Comparison of ENCODE assay signal across 22 mouse cellular contexts in the genomic region with DNA sequence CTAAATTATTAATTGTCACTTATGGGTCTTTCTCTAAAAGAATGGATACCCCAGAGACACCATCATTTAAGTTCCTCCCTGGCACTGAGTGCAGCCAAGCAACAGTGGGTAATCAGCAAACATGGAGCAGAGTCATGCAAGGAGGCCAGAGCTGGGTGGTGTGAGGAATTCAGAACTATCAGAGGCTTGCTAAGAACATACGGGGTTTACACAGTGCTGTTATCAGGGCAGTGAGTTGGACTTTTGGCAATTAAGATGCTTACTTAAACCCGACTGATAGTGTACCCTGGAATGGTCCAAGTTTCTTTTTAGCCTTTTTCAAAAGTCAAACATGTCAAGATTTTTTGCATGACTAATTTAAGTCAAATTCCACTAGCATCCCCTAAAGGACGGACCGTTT.
A peak's percentile ranks its signal among the peaks of the same experiment; 100 is the strongest.
DNase-seq lines count a peak whose midpoint lies in the region; ATAC-seq and TF ChIP-seq lines count a peak whose summit lies in the region.
"Had no signal": no experiment of that assay in that cellular context is flagged by ENCODE, and none has a peak within 500 bp of the region (broad histone marks: within the 10 kb centered on the region; RNA-seq: fewer than 3 reads in every experiment).

No protein-coding gene starts in this region.

- H3K27me3 ChIP-seq in heart, embryonic 15.5 days = no peaks in the 10 kb centered on the region
- no peaks in the 10 kb centered on the region for H3K27me3 ChIP-seq in heart, adult 2 months (ENCODE audit: control insufficient read depth, insufficient read depth, low read length)
- no peaks in the 10 kb centered on the region for H3K27me3 ChIP-seq in stomach, embryonic 14.5 days (ENCODE audit: control insufficient read depth, insufficient read depth, low read length)
- H3K27me3 ChIP-seq: embryonic facial prominence, embryonic 15.5 days; limb, embryonic 13.5 days; neural tube, embryonic 12.5 days had no signal

- H3K9ac ChIP-seq in heart, embryonic 15.5 days = no peak overlapping the region
- no peak overlapping the region for H3K9ac ChIP-seq in heart, adult 2 months (ENCODE audit: low read depth, low read length)
- no peak overlapping the region for H3K9ac ChIP-seq in stomach, embryonic 14.5 days (replicated peaks; ENCODE audit: low read depth, low read length)
- H3K9ac ChIP-seq: embryonic facial prominence, embryonic 15.5 days; limb, embryonic 13.5 days; liver, embryonic 14.5 days; neural tube, embryonic 12.5 days had no signal

- intact Hi-C loops in heart, adult 2 months (cut with DNase I) = no loop called here
- intact Hi-C loops in heart, postnatal 10 days (cut with DNase I) = no loop called here

- no peaks in the 10 kb centered on the region for H3K9me3 ChIP-seq in heart, embryonic 15.5 days (replicated peaks)
- no peaks in the 10 kb centered on the region for H3K9me3 ChIP-seq in stomach, embryonic 14.5 days (ENCODE audit: control insufficient read depth, low read depth, low read length)
- H3K9me3 ChIP-seq: embryonic facial prominence, embryonic 15.5 days; limb, embryonic 13.5 days; neural tube, embryonic 12.5 days had no signal

- 32% methylated on average over 4 of the region's 4 CpGs for WGBS in heart, embryonic 15.5 days
- 26% methylated on average over 4 of the region's 4 CpGs for WGBS in heart, adult 2 months
- 27% methylated on average over 4 of the region's 4 CpGs for WGBS in lung, adult 2 months
- 39% methylated on average over 4 of the region's 4 CpGs for WGBS in stomach, embryonic 14.5 days

- H3K4me3 ChIP-seq in heart, embryonic 15.5 days = no peak overlapping the region
- H3K4me3 ChIP-seq in heart, adult 2 months = no peak overlapping the region
- no peak overlapping the region for H3K4me3 ChIP-seq in lung, adult 2 months (replicated peaks; ENCODE audit: extremely low read depth, low read depth, low read length)
- no peak overlapping the region for H3K4me3 ChIP-seq in stomach, embryonic 14.5 days (ENCODE audit: low read depth, low read length)
- H3K4me3 ChIP-seq: embryonic facial prominence, embryonic 15.5 days; layer of hippocampus, adult 2 months; limb, embryonic 13.5 days; neural tube, embryonic 12.5 days had no signal

- TF ChIP-seq POLR2A in heart, adult 2 months (IDR thresholded peaks at IDR 0.05; ENCODE audit: insufficient read depth, low read depth, low read length) = no peak
- TF ChIP-seq POLR2A in lung, adult 2 months (IDR thresholded peaks at IDR 0.05; ENCODE audit: borderline replicate concordance, extremely low read depth, low read depth, low read length) = no peak

- ATAC-seq in heart, embryonic 15.5 days (replicated peaks; ENCODE audit: insufficient number of reproducible peaks, insufficient read depth, low FRiP score, low read depth) = peak; percentile 64
- ATAC-seq in stomach, embryonic 14.5 days (ENCODE audit: insufficient number of reproducible peaks, insufficient read depth, low FRiP score, low read depth) = peak; percentile 81; the same call in 1 of the 2 replicates
- ATAC-seq: forebrain, embryonic 16.5 days had no signal

- H3K36me3 ChIP-seq in heart, embryonic 15.5 days = no peaks in the 10 kb centered on the region
- H3K36me3 ChIP-seq in heart, adult 2 months (ENCODE audit: control insufficient read depth, insufficient read depth, low read length) = no peaks in the 10 kb centered on the region
- no peaks in the 10 kb centered on the region for H3K36me3 ChIP-seq in stomach, embryonic 14.5 days (ENCODE audit: control insufficient read depth, insufficient read depth, low read length)
- H3K36me3 ChIP-seq: embryonic facial prominence, embryonic 15.5 days; limb, embryonic 13.5 days; neural tube, embryonic 12.5 days had no signal

- H3K79me2 ChIP-seq in heart, adult 2 months (replicated peaks; ENCODE audit: control insufficient read depth, insufficient read depth, low read length) = no peaks in the 10 kb centered on the region

- H3K27ac ChIP-seq in heart, embryonic 15.5 days = peak overlapping the region; percentile 43; the same call in 1 of the 2 replicates
- H3K27ac ChIP-seq in heart, adult 2 months = no peak overlapping the region
- H3K27ac ChIP-seq in stomach, embryonic 14.5 days (ENCODE audit: low read length) = no peak overlapping the region
- H3K27ac ChIP-seq: embryonic facial prominence, embryonic 15.5 days; layer of hippocampus, adult 2 months; limb, embryonic 13.5 days; liver, embryonic 14.5 days; neural tube, embryonic 12.5 days had no signal

- no peak for DNase-seq in heart, adult 2 months
- peak; percentile 25 for DNase-seq in lung, postnatal 36 days
- DNase-seq in lung, adult 2 months = no peak
- peak; percentile 21 to 26 for DNase-seq in heart, postnatal 10 days
- DNase-seq in right cerebral cortex, adult 2 months (ENCODE audit: low spot score in 2 of 2) = no peak
- DNase-seq: adrenal gland, postnatal 36 days; cerebellum, adult 18-20 months; cerebellum, postnatal 25 days; embryo, embryonic 11 days; gastrocnemius, postnatal 25 days; kidney, adult 8-10 months; kidney, postnatal 14 days; layer of hippocampus, postnatal 36 days; right cerebral cortex, postnatal 14 days had no signal

- no peak for TF ChIP-seq CTCF in heart, adult 2 months (IDR thresholded peaks at IDR 0.05)
- TF ChIP-seq CTCF in lung, adult 2 months (IDR thresholded peaks at IDR 0.05; ENCODE audit: insufficient read depth, low read length) = no peak

- TF ChIP-seq EP300 in heart, adult 2 months (IDR thresholded peaks at IDR 0.05; ENCODE audit: insufficient read depth, low read depth, low read length) = no peak

- H3K4me1 ChIP-seq in heart, embryonic 15.5 days (replicated peaks) = no peaks in the 10 kb centered on the region
- H3K4me1 ChIP-seq in heart, adult 2 months (ENCODE audit: control insufficient read depth, insufficient read depth, low read length) = peaks cover 6% of the 10 kb centered on the region
- peaks cover 11% of the 10 kb centered on the region for H3K4me1 ChIP-seq in lung, adult 2 months (ENCODE audit: control insufficient read depth, insufficient read depth, low read length)
- no peaks in the 10 kb centered on the region; the same call in 1 of the 2 replicates for H3K4me1 ChIP-seq in stomach, embryonic 14.5 days (ENCODE audit: control insufficient read depth, insufficient read depth, low read length)
- H3K4me1 ChIP-seq: embryonic facial prominence, embryonic 15.5 days had no signal

- 0 out of 2 replicates have a peak overlapping the region, but pooled peaks have one; percentile 3 for H3K4me2 ChIP-seq in heart, embryonic 15.5 days
- no peak overlapping the region for H3K4me2 ChIP-seq in stomach, embryonic 14.5 days (replicated peaks; ENCODE audit: low read depth, low read length)
- H3K4me2 ChIP-seq: embryonic facial prominence, embryonic 15.5 days; limb, embryonic 13.5 days; neural tube, embryonic 12.5 days had no signal

Comparison
In these comparisons a context has a peak if more than half of its experiments do, and no peak if none do; other contexts are left out.
1. DNase-seq: peak in lung, postnatal 36 days (single experiment) and heart, postnatal 10 days (2 of 2); none in heart, adult 2 months (0 of 2), lung, adult 2 months (single experiment) and right cerebral cortex, adult 2 months (0 of 2).